Mouse (Mus musculus): ENCODE data around the gene Smim14. TPM values are rescaled to one million over a fixed set of nuclear protein-coding genes. Genes with fewer than 3 reads are reported as not detected.
"Not testable (repeated sequence)": the region's sequence is repeated elsewhere in the genome, so short reads cannot be mapped to it uniquely, and the experiment has no call there.

The Smim14 gene
- 93.9 to 122 TPM (median 116 TPM) in 3 replicates for total RNA-seq (2017)

DNA sequence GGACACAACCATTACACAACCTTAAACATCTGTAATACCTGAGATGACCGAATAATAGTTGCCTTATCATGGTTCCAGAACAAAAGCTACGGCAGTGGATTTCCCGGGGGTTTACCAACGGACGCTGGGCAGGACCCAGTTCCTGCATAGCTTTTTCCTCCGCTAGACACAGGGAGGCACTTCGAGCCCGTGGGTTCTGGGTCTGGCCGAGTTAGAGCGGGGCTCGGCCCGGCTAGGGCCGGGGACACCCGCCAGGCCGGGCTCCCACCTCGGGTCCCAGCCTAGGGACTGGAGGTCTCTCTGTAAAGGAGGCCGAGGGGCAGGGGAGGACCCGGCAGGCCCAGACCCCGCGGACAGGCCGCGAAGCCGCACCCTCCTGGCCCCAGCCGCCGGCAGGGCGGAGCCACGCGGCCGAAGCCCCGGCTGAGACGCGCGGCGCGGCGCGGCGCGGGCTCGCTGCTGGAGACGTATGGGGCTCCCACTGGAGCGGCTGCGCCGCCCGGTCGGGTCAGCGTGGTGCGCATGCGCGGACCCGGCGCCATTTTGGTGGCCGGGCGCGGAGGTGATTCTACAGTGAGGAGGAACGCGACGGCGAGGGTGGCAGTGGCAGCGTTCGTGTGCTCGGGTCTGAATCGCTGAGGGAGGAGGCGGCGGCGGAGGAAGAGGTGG is at the start of gene Smim14, which contains the start of gene Ube2k:
Gene Smim14 (minus strand): TSS at position 434 of the 669 bp plus-strand sequence.
Gene Ube2k (plus strand): TSS at position 483 of the 669 bp plus-strand sequence.
- ATAC-seq (replicated peaks; ENCODE audit: insufficient number of reproducible peaks, low FRiP score, low TSS enrichment, poor library complexity, severe bottlenecking): peak; percentile 79

DNA sequence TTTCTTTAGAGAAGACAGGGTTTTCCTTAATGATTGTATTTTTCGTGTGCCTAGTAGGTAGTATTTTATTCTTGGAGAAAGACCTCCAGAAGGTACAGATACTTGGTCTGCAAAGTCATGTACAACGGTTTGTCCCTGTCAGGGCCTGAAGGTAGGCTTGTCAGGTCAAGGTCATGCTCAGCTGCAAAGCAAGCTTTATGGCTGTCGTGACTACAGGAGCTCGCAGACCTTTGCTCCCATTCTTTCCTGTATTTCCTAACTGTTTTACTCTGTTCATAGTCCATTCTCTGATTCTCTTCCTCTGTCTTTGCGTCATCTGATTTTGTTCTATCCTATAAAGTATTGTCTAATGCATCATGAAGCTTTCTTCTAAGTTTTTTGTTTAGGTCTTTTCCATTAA is 49.3 kb upstream of the Smim14 start:
- ATAC-seq (replicated peaks; ENCODE audit: insufficient number of reproducible peaks, low FRiP score, low TSS enrichment, poor library complexity, severe bottlenecking): no peak

DNA sequence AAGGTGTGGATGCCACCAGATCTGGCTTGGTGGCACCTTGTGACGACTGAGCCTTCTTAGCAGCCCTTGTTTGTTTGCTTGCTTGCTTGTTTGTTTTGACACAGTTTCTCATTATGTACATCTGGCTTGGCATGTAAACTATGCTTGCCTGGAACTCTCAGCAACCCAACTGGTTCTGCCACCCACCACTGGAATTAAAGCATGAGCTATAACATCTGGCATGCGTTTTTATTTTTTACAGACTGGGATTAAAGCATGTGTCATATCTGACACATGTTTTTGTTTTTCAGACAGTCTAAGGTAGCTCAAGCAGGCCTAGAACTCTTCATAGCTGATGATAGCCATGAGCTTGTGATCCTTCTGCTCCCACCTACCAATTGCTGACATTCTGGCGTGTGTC is 41.6 kb upstream of the Smim14 start:
- no peak for ATAC-seq (replicated peaks; ENCODE audit: insufficient number of reproducible peaks, low FRiP score, low TSS enrichment, poor library complexity, severe bottlenecking)

DNA sequence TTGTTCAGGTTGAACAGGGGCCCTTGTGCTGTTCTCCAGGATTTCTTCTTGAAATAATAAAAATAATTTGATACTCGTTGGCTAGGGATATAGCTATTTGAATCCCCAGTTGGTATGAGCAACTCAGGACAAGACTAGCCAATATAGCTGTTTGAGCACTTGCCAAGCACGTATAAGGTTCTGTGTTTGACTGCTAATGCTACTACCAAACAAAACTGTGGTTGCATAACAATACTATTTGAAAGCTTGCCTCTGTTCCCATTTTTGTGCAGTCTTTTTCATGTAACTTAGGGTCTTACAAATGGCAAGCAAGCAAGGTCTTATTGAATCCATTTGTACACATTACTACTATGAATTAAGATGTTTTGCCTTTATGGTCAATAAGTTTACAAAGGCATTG is 38.9 kb upstream of the Smim14 start:
- ATAC-seq (replicated peaks; ENCODE audit: insufficient number of reproducible peaks, low FRiP score, low TSS enrichment, poor library complexity, severe bottlenecking): no peak

DNA sequence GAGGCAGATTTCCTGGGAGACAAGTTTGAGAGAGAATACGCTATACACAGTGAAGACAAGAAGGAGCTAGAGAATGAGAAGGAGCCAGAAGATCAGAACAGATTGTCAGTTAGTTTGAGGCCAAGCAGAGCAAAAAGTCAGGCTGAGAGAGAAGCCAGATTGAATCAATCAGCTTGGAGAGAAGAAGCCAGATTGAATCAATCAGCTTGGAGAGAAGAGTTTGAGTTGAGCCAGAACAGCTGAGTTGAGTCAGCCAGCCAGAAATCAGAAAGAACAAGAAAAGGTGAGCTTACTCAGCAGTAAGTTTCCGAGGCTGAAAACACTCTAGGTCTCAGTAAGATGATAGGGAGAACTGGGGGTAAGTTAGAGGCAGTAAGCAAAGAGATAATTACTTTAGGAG is 37.9 kb upstream of the Smim14 start:
- ATAC-seq (replicated peaks; ENCODE audit: insufficient number of reproducible peaks, low FRiP score, low TSS enrichment, poor library complexity, severe bottlenecking): no peak

DNA sequence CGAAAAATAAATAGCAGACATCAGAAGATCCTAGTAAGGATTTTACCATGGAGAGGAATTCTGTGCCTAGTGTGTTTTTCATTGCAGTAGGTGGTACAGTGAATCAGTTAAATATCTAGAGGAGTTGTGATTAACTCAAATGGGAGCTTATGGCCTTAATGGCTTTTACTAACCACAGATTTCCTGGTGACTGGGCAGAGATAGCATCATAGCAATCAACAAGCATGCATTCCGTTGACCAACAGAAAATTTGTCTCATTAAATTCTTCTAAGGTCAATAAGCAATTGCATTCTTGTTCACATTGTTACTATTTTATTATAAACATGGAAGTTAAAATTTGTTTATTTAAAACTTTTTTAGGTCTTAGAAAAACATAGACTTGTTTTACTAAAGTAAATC is 28.5 kb upstream of the Smim14 start:
- ATAC-seq (replicated peaks; ENCODE audit: insufficient number of reproducible peaks, low FRiP score, low TSS enrichment, poor library complexity, severe bottlenecking): no peak

DNA sequence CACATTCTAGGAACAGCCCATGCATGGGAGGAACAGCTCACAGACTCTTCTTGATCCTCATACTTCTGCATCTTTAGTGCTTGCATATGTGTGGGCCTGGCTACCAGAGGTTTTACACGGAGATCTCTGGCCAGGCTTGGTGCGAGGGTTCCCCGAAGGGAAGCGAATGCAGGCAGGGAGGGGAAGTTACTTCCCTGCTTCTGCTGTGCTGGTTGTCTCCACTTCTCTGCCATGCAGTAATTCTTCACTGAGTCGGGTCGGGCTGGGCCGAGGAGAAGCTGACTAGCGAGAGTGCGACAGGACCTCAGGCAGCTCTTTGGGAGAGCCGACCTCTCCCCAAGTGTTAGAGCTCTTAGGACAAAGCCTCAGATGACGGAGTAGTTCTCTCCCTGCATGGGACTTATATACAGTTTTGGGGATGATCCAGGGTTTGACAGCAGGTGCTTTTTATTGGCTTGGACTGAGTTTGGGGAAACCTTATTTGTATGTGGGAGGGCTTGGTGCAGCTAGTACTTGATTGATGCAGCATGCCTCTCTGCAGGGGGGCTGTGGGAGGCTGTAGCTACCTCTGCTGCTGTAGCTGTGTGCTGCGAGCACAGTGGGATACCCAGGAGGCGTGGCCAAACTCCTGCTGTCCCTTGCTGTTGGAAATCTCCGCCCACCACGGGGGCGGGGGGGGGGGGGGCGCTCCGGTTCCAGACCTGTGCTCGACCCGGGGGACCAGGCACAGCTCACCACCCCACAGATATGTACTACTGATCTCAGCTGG is 24.3 kb upstream of the Smim14 start:
- peak; percentile 50; the same call in 1 of the 2 replicates for ATAC-seq (replicated peaks; ENCODE audit: insufficient number of reproducible peaks, low FRiP score, low TSS enrichment, poor library complexity, severe bottlenecking)

DNA sequence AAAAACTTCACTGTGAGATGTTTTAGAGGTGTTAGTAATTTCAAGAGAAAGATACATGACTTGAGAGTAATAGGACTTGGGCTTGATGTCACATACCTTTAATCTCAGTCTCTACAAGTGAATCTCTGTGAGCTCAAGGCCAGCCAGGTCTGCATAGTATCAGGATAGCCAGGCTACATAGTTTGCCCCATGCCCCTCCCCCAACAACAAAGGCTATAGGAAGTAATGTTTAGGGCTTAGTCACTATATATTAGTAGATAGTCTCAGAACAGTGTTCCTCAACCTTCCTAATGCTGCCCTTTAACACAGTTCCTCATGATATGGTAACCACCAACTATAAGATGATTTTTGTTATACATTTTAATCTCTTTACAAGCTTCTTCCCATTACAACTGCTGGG is 20.1 kb upstream of the Smim14 start:
- ATAC-seq (replicated peaks; ENCODE audit: insufficient number of reproducible peaks, low FRiP score, low TSS enrichment, poor library complexity, severe bottlenecking): no peak

DNA sequence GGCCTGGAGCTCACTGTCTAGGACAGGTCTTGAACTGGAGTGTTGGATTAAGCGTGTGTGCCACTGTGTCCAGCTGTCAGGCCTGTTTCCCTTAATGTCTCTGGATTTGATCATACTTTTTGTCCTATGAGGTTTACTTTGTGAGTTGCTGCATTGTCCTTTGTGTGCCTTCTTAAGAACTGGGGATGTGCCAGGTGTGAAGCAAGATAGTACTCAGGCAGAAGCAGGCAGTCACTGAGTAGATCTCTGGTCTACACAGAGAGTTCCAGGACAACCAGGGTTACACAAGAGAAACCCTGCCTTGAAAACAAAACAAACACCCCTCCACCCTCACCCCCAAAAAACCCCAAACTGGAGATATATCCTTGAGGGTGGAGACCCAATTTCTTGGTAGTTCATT is 12.7 kb upstream of the Smim14 start:
- ATAC-seq (replicated peaks; ENCODE audit: insufficient number of reproducible peaks, low FRiP score, low TSS enrichment, poor library complexity, severe bottlenecking): no peak

DNA sequence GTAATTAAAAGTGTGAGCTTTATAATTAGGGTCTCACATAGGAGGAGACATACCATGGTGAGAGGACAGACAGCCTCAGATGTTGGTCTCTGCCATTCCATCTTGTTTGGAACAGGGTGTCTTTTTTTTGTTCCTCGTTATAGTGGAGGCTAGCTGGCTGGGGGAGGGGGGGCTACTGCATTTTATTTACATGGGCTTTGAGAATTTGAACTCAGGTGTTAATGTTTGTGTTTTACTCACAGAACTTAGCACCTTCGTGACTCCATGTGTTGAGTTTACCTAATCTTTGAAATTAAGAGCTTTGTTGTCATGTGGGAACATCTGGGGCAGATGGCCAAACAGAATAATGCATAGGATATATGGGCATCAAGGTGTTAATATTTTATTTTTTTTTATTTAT is 7.6 kb upstream of the Smim14 start:
- no peak for ATAC-seq (replicated peaks; ENCODE audit: insufficient number of reproducible peaks, low FRiP score, low TSS enrichment, poor library complexity, severe bottlenecking)

DNA sequence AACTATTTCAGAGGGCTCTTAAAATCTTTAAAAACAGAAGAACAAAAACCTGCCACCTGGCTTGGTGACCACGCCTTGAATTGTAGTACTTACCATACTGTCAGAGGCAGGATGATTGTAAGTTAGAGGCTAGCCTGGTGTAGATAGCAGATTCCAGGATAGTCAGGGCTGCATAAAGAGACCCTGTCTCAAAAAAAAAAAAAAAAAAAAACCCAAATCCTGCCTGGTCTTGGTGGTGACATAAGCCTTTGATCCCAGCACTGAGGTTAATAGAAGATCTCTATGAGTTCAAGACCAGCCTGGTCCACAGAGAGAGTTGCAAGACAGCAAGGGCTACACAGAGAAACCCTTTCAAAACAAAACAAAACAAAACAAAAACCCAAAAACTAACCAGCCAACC is 6.5 kb upstream of the Smim14 start:
- no peak for ATAC-seq (replicated peaks; ENCODE audit: insufficient number of reproducible peaks, low FRiP score, low TSS enrichment, poor library complexity, severe bottlenecking)

DNA sequence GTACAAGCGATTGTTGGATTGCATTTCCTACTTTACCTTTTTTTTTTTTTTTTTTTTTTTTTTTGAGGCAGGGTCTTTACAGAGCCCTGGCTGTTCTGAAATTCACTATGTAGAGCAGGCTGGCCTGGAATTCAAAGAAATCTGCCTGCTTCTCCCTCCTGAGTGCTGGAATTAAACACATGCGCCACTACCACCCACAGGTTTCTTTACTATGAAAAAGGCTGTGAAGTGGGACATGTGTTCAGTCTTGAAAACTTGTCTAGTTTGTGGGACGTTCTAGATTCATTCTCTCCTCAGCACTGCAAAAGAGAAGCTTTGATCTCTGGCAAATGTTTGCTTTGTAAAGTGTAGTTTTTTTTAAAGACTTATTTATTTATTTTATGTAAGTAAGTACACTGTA is 4.9 kb upstream of the Smim14 start:
- no peak for ATAC-seq (replicated peaks; ENCODE audit: insufficient number of reproducible peaks, low FRiP score, low TSS enrichment, poor library complexity, severe bottlenecking)

DNA sequence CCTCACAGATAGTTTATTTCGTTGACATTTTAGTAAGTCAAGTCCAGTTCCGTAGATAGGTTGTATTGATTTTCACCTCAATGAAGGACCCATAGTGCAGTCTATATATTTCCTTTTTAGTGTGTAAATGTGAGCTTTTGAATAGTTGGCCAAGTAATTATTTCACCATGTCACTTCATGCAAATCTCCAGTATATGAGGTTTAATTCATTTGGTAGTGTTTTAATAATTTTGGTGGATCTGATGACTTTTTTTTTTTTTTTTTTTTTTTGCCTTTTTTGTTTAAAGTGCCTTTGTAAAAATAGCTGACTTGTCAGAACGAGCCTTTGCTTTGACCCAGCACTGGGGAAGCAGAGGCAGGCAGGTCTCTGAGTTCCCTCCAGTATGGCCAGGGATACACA is 2.8 kb upstream of the Smim14 start:
- no peak for ATAC-seq (replicated peaks; ENCODE audit: insufficient number of reproducible peaks, low FRiP score, low TSS enrichment, poor library complexity, severe bottlenecking)

DNA sequence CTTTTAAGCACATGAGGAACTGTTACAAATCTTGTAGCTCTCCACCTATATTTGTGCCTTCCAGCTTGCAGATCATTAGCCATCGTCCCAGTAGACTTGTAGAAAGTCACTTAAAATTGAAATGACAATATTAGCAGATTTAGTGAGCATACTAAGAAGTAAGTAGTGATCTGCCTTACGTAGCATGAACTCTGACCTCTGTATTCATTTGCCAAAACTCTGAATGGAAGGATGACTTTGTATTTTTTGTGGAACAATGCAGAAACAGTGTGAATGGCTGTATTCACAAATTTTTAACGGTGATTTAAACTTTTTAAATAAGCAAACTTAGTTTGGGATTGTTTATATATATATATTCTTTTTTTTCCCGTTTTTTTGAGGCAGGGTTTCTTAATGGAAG is 1.8 kb upstream of the Smim14 start:
- no peak for ATAC-seq (replicated peaks; ENCODE audit: insufficient number of reproducible peaks, low FRiP score, low TSS enrichment, poor library complexity, severe bottlenecking)

DNA sequence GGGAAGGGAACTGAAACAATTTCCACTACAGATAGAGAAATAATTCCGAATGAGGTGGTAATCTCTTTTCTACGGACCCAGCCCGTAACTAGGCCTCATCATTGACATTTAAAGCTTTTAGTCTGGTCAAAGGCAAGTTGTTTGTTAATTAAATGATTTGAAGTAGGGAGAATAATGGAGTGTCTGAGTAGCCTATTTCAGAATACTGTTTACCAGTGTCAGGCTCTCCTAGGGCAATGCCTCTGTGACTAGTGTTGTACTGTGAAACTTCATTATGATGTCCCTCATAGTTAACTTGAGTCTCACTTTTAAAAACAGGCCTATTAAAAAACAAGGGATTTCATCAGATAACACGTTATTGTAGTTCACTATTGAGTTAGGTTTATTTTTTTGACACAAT is 1.1 kb upstream of the Smim14 start:
- no peak for ATAC-seq (replicated peaks; ENCODE audit: insufficient number of reproducible peaks, low FRiP score, low TSS enrichment, poor library complexity, severe bottlenecking)

DNA sequence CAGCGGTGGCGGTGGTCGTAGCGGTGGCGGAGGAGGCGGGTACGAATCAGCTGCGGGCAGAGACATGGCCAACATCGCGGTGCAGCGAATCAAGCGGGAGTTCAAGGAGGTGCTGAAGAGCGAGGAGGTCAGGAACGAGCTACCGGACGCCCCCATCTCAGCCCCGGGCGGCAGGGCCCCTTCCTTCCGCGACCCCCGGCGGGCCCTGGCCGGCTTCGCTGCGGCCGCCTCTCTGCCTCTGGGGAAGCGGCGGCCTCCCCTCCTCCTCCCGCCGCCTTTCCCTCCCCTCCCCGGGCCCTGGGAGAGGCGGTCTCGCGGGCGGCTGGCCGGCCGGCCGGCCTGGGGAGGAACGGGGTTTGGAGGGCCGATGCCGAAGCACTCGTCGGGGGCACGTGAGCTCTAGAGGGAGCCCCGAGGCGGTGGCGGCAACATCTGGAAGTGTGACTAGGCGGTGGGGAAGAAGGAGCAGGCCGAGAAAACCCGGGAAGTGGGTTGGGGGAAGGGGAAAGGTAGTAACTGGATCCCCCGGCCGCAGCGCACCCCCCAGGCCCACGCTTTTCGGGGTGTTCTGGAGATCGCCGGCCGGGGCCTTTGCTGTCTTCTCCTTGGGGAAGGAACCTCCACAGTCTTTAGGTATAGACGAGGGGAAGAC is 562 bp upstream of the Smim14 start:
- peak; percentile 41 for ATAC-seq (replicated peaks; ENCODE audit: insufficient number of reproducible peaks, low FRiP score, low TSS enrichment, poor library complexity, severe bottlenecking)

DNA sequence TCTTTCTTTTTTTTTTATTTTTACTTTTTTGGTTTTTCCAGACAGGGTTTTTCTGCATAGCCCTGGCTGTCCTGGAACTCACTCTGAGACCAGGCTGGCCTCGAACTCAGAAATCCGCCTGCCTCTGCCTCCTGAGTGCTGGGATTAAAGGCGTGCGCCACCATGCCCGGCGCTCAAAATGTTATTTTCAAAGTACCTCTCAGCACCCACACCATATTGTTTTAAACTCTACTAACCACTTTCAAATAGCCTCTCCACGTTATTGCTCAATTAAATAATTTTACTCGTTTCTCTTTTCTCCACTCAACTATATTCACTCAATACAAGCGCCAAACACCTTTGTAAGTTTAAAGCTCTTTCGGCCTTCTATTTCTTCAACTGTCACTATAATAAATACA is 917 bp downstream of the Smim14 start:
- not testable (repeated sequence) for ATAC-seq (replicated peaks; ENCODE audit: insufficient number of reproducible peaks, low FRiP score, low TSS enrichment, poor library complexity, severe bottlenecking)

DNA sequence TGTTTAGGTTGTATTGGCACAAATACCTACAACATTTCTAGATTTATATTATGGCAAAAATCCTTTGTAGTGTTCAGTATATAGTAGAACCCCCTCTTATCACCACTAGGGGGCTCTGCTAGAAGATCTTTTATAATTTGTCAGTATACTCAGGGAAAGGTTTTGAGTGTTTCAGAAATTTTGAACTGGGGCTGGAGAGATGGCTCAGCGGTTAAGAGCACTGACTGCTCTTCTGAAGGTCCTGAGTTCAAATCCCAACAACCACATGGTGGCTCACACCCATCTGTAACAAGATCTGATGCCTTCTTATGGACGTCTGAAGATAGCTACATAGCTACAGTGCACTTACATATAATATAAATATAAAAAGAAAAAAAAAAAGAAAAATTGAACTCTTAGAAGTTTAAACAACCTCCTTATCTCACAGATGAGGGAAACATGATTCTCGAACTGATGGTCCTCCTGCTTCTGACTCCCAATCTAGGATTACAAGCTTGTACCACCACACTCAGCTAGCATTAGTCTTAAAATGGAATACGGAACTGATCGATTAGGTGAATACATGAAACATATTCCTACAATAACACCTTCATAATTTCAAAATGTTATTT is 1.4 kb downstream of the Smim14 start:
- 0 out of 2 replicates have a peak, but pooled peaks have one; percentile 44 for ATAC-seq (replicated peaks; ENCODE audit: insufficient number of reproducible peaks, low FRiP score, low TSS enrichment, poor library complexity, severe bottlenecking)

DNA sequence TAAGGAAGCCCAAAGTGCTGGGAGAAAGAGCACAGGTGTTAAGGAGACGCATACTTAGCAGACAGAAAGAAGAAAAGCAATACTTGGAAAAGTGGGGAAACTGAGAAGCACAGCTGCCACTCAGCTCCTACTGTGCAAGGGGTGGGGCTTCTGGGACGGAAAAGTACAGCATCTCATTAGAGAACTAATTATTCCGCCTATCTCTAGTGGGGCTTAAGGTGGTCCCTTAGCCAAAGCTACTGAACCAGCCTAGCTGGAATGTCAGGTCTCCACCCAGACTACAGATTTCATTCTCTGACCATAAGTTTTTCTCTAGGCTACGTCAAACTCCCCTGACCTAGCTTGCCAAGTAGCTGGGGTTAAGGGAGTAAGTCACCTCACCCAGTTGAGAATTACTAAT is 2.5 kb downstream of the Smim14 start:
- ATAC-seq (replicated peaks; ENCODE audit: insufficient number of reproducible peaks, low FRiP score, low TSS enrichment, poor library complexity, severe bottlenecking): no peak
